Mouse (Mus musculus): ENCODE measurements at regions not wholly inside any gene's neighbourhood (a gene's known extent, or its start where the extent isn't known, plus 50 kb on each side); places are given as distances from the start of the nearest gene placed in this dataset.
A peak's percentile ranks its signal among the peaks of the same experiment; 100 is the strongest.

- DNase-seq (ENCODE audit: extremely low read depth, low read depth, low spot score): no peak
Observed at GRCm38 (mm10) chr1:55807028-55807427, 401.3 kb downstream of the Plcl1 start.

DNA sequence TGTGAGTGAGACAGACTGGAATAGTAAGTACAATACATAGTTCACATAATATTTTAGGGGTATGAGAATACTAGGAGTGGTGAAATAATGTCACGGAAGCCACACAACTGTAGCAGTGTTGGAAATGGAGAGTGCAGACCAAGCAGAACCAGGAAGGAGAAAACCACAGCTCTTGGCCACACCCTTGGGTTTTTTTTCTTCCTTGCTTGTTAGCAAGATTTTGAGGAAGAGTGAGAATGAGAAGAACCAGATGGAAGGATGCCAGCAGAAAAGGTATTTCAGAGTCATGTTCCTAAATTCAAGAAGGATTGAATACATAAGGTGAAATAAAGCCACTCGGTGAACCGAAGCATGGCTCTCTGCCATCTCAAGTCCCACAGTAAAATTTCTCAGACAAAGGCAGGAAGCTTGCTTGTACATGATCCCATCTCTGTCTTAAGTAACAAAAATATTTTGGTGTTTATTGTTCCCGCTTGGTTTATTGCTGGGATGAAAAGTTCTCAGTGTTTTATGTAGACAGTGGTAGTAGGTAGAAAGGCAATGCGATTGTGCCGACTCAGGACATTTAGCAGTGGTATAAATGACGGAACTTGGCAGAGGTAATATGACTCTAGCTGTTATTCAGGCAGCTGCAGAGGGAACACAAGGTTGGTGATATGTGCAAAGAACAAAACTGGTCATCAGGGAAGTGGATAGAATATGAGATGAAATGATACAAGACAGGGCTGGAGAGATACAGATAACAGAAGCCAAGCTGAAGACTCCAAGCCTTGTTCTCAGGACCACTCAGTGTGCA lies 403.2 kb downstream of the Plcl1 start:
- no peak for DNase-seq (ENCODE audit: extremely low read depth, low read depth, low spot score)

DNA sequence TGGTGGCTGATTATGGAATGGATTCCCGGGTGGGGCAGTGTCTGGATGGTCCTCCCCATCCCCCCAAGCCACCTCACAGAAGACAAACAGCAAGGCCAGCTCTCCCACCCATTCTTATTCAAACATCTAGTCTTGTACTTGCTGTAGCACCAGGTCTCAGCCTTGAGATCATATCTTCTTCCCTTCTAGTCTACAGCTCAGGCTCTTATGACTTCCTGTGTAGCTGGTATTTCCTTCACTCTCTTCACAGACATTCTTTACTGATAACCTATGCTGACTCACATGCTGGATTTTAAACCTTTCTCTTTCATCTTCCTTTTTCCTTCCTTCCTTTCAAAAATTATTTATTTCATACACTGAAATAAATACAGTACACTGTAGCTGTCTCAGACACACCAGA lies 406.8 kb downstream of the Plcl1 start:
- no peak for DNase-seq (ENCODE audit: extremely low read depth, low read depth, low spot score)

DNA sequence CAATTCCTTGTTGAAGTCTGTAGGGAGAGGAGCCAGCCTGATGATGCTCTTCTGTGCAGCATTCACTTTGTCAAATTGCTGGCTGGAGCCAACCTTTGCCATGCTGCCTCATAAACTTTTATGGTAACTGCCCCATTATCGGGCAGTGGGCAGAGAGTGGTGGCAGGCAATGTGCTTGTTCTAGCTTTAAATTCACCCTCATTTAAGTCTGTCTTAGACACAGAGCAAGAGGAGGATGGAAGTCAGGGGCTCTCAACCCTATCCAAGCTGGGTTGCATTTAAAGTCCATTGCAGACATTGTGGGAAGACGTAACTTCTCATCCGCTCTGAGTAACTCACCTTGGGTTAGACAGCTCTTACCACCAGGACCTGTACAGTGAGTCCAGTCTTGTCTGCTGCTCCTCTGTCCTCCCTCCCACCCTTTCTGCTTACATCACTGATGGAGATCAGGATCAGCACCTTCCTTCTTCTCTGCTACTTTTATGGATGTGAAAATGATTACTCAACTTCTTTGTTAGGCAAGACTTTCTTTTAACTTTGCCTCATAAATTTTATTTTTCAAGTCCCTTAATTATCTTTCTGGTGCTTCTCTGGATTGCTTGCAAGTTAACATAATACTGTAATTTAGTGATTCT lies 415.3 kb downstream of the Plcl1 start:
- peak; percentile 11 for DNase-seq (ENCODE audit: extremely low read depth, low read depth, low spot score)

GRCm38 (mm10) chr1:55822599-55822998 lies 416.9 kb downstream of the Plcl1 start:
- no peak for DNase-seq (ENCODE audit: extremely low read depth, low read depth, low spot score)

DNA sequence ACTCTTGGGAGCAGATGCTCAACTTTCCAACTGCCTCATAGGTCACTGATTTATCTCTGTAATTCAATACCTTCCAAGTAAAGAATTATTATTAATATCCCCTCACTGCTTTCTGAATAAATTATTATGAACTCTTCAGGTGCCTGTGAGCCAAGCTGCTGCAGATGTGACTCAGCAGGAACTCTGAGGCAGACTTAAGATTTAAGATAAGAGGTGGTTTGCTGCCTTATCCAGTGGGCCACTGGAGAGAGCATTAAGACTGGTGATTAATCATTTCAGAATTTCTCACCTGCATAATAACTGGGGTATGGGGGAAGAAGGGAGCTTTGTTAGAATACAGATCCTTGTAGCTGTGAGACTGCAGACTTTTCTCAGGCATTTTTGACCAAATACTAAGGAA lies 421.5 kb downstream of the Plcl1 start:
- DNase-seq (ENCODE audit: extremely low read depth, low read depth, low spot score): no peak

DNA sequence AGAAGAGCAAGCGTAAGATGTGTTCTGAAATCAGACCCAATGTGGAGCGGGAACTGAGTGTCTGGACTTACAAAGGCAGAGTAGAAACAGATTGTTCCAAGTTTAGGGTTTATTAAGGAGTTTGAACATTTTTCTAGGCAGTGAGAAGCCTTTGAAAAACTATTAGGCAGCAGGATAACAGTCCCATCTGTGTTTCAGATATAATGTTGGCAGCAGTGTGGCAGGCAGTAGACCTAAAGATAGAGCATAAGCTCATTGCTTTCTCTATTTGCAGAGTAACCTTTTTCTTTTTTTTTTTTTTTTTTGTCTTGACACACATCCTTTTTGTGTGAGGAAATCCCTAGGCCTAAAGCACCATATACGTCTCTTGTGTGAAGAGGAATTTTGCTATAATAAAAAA lies 429.6 kb downstream of the Plcl1 start:
- DNase-seq (ENCODE audit: extremely low read depth, low read depth, low spot score): no peak

DNA sequence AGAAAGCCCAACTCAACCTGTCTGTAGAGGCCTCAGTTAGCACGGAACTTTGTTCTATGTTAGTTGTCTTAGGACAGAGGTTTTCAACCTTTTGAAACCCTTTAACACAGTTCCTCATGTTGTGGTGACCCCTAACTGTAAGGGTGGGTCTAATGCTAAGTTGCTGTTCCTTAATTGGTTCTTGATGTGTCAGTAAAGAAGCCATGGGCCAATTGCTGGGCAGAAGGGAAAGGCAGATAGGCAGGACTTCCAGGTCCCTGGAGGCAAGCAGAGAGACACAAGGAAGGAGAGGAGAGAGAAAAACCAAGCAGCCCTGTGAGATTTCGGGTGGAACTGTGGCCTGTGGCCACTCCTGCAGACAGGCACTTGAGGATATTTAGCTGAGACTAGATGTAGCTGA lies 431.0 kb downstream of the Plcl1 start:
- no peak for DNase-seq (ENCODE audit: extremely low read depth, low read depth, low spot score)

DNA sequence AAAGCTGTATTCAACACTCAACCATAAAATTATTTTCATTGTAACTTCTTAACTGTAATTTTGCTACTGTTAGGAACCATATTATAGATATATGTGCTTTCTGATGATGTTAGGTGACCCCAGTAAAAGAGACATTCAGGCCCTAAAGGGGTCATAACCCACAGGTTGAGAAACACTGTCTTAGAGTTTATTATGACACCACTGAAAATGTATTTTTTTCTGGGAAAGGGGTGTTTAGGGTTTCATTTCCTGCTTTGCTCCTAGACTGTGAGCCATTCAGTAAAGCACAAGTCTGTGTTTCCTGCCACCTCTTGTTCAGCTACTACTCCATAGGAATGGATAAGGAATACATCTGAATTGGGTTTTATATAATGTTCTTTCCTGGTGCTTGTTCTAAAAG lies 431.6 kb downstream of the Plcl1 start:
- DNase-seq (ENCODE audit: extremely low read depth, low read depth, low spot score): no peak

DNA sequence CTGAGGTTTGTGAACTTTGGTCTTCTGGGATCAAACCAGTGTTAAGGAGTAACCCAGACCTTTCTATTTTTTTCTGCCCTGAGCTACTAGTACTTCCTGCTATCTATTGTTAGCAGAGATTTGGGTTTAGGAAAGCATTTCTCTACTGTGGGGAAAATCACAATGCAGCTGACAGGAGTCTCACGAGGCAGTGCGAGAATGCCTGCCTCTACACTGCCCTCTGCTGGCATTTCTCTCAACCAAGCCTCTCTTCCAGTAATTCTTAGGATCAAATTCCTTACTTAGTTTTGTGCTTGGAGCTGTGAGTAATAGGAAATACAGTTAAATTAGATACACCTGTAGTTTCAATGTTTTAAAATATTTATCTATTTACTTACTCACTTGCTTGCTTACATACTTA lies 432.4 kb downstream of the Plcl1 start:
- DNase-seq (ENCODE audit: extremely low read depth, low read depth, low spot score): no peak

GRCm38 (mm10) chr1:55848806-55849205 lies 443.1 kb downstream of the Plcl1 start:
- DNase-seq (ENCODE audit: extremely low read depth, low read depth, low spot score): no peak

- no peak for DNase-seq (ENCODE audit: extremely low read depth, low read depth, low spot score)
Observed at GRCm38 (mm10) chr1:55852354-55852753, 446.6 kb downstream of the Plcl1 start.

- DNase-seq (ENCODE audit: extremely low read depth, low read depth, low spot score): no peak
Observed at GRCm38 (mm10) chr1:55859113-55859512, 453.4 kb downstream of the Plcl1 start.

DNA sequence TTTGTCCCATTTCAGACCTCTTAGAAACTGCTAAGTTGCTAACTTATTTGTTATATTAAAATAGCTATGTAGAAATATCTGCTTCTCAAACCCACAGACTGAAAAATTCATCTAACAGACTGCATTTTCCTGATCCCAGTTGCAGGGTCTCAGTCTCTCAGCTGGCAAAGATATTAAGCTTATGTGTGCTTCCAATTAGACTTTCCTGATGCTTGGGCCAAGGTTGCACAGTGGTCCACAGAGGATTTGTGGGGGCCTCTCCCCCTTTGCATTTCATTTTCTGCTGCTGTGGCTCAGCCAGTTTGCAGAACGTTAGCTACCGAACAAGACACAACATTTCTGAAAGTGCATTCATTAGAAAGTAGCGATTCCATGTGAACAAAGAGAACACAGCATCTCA lies 457.4 kb downstream of the Plcl1 start:
- no peak for DNase-seq (ENCODE audit: extremely low read depth, low read depth, low spot score)

DNA sequence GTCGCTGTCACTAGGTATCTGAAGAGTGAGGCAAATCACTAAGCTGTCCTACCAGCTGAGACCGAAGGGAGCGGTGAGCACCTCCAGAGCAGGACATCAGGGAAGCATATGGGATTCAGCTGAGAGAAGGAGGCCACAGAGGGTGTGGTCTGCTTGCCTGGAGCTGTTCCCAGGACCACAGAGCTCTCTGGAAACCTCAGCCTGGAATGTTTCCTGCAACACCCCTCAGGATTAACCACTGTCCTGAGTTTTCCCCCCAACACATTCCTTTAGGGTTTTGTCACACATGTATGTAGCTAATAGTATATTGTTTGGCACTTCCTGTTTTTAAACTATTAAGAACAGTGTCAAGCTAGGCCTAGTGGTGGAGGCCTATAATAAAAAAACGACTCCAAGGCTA lies 459.6 kb downstream of the Plcl1 start:
- DNase-seq (ENCODE audit: extremely low read depth, low read depth, low spot score): no peak

DNA sequence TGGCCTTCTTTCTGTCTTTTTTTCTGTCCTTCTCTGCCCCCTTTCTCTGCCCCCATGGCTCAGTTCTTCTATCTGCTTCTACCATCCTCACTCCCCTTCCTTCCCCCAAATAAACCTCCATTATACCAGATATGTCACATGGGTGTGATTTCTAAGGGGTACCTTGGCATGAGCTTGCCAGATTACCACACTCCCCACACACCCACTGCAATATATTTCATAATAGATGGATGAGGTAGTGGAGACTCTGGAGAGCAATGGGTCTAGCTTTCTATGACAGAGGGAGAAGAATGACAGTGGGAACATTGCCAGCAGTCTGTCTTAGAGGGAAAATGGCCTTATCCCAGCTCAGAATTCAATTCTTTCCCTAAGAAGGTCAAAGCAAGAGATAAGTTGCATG lies 461.0 kb downstream of the Plcl1 start:
- no peak for DNase-seq (ENCODE audit: extremely low read depth, low read depth, low spot score)

GRCm38 (mm10) chr1:55873583-55873982 lies 467.9 kb downstream of the Plcl1 start:
- no peak for DNase-seq (ENCODE audit: extremely low read depth, low read depth, low spot score)

GRCm38 (mm10) chr1:55874143-55874867 lies 468.6 kb downstream of the Plcl1 start:
- no peak for DNase-seq (ENCODE audit: extremely low read depth, low read depth, low spot score)

DNA sequence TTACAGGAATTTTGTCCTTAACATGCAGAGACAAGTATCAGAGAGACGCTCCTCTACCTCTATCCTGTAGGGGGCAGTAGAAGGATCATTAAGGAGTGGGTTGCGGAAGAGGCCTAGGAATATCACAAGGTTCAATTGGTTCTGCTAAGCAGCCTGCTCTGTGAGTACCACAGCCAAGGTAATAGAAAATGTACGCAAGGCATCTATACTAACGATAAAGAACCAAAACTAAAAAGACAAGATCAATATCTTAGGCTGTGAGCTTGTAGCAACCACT lies 469.1 kb downstream of the Plcl1 start:
- DNase-seq (ENCODE audit: extremely low read depth, low read depth, low spot score): no peak

GRCm38 (mm10) chr1:55884576-55884975 lies 478.9 kb downstream of the Plcl1 start:
- DNase-seq (ENCODE audit: extremely low read depth, low read depth, low spot score): no peak

- no peak for DNase-seq (ENCODE audit: extremely low read depth, low read depth, low spot score)
Observed at GRCm38 (mm10) chr1:55886383-55887070, 480.8 kb downstream of the Plcl1 start.

DNA sequence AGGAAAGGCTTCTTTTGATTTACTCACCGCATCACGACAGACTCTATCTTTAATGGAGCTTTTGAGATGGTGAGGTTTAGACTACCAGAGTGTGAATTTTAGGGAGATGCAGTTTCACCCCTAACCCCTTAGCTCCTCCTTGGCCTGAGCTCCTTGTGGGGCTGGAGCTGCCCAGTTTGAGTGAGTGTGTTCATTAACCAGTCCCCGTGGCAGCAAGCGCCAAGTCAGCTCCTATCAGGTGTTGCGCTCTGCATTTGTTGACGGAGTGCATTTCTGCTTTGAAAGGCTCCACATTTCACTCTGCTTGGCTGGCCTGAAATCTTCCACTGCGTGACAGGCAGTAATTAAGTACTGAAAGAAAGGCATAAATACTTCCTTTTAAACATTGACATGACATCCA lies 481.7 kb downstream of the Plcl1 start:
- no peak for DNase-seq (ENCODE audit: extremely low read depth, low read depth, low spot score)

Data from fat pad, adult 2 months (tissue).